Mouse (Mus musculus) liver, embryonic 14.5 days (tissue): Measurements from ENCODE around the gene Gpr19.

Source experiments
- CTCF ChIP-seq: IDR thresholded peaks from 2 replicates; pipeline ENCODE4 v1.5.1; 2016; ENCODE audit warnings: antibody characterized with exemption, low read depth, control low read depth
- EP300 ChIP-seq: IDR thresholded peaks from 2 replicates; pipeline ENCODE4 v1.6.1; 2016; ENCODE audit warnings: antibody characterized with exemption, low read depth

- TF ChIP-seq CTCF (no peak), EP300 (peak; percentile 66)
Observed at GRCm38 (mm10) chr6:134834585-134835251, 63.7 kb downstream of the Gpr19 start.
